Mouse (Mus musculus) gastrocnemius, postnatal 10 days (tissue): ENCODE measurements around the gene Tmem165. TPM values are rescaled to one million over a fixed set of nuclear protein-coding genes. Genes with fewer than 3 reads are reported as not detected.

Source experiments
- DNase-seq: peaks from one replicate; pipeline ENCODE4 v3.0.0; 2021; ENCODE audit warnings: mixed read lengths
- total RNA-seq, 2 experiments: library from RNA; stranded (reverse); gene quantifications; 2 replicates each; pipeline ENCODE4 v1.2.3; 2021

Gene Tmem165
- total RNA-seq, 2 experiments from 2014 or later: 30.6 to 42.7 TPM

GRCm38 (mm10) chr5:76171039-76171438 is 12.6 kb upstream of the Tmem165 start:
- DNase-seq: no peak

DNA sequence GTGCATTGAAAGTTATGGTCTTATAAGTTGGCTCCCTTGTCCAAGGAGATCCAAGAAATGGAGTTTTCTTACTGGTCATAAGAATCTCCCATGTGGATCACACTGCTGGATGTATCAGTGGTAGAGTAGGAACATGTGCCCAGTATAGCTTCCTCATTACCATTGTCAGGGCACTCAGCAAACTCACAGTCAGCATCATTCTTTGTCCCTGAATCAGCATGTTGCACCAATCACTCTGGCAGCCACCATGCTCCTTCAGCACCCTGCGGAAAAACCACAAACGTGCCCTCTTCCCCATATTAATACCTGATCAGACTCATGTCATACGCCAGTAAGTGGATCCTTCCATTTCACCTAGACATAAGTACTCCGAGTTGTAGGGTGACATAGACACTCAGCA is 8.6 kb upstream of the Tmem165 start:
- DNase-seq: no peak

- DNase-seq: no peak
Measured at GRCm38 (mm10) chr5:76176411-76176810, 7.3 kb upstream of the Tmem165 start.

DNA sequence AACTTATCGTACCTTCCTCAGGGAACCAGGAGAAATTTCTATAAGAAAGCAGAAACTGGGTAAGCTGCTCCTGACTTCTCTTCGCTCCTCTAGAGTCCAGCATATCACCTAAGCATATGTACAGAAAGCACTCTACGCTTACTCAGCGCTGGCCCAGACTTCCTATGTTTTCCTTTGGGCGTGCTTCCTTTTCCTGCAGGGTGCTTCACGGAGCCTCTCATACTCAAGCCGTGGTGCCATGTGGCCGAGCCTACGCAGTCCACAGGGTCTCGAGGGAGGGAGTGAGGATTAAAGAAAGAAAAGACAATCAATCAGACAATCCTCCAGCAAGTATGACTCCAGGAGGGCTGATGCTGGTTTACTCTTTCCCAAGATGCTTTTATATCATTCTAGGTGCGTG is 6.8 kb upstream of the Tmem165 start:
- no peak for DNase-seq

- DNase-seq: no peak
Measured at GRCm38 (mm10) chr5:76177664-76178063, 6.0 kb upstream of the Tmem165 start.

GRCm38 (mm10) chr5:76179171-76179570 is 4.5 kb upstream of the Tmem165 start:
- DNase-seq: no peak

DNA sequence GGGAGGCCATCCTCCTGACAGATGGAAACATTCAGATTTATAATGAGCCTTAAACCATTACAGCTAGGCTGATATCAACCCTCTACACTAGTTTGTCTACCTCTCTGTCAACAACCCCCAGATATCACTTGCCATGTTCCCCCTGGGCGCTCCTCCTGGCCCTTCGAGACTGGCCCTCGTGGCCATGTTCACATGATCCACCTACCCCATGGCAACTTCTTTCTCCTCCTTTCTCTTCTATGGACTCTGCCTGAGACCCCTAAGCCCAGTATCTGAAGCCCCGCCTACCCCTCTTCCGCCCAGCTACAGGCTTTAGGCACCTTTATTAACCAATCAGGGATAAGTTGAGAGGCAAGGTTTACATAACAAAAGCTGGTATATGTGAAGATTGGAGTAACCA is 3.9 kb upstream of the Tmem165 start:
- DNase-seq: no peak

GRCm38 (mm10) chr5:76182326-76182725 is 1.4 kb upstream of the Tmem165 start:
- no peak for DNase-seq

- no peak for DNase-seq
Measured at GRCm38 (mm10) chr5:76183043-76183749, 484 bp upstream of the Tmem165 start.

GRCm38 (mm10) chr5:76184286-76185080 is 803 bp downstream of the Tmem165 start:
- peak; percentile 73 for DNase-seq

- no peak for DNase-seq
Measured at GRCm38 (mm10) chr5:76187885-76188284, 4.2 kb downstream of the Tmem165 start.

GRCm38 (mm10) chr5:76190609-76191008 is 6.9 kb downstream of the Tmem165 start:
- DNase-seq: no peak

DNA sequence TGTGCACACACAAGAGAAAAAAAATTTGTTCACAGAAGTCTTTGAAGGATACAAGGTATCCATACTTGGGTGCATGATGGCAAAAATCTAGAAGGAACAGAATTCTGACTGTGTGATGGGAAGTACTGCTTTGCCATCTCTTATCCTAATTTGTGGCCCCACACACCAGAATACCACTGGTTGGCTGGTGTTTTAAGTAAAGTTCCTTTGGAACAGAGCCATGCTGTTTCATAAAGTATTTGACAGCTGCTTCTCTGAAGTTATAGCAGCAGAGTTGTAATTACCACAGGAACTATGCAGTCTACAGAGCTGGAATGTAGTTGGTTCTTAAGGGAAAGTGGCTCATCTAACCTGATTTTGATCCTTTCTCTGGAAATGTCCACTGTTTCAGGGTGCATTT is 9.4 kb downstream of the Tmem165 start:
- DNase-seq: no peak

- DNase-seq: no peak
Measured at GRCm38 (mm10) chr5:76194377-76194945, 10.8 kb downstream of the Tmem165 start.

GRCm38 (mm10) chr5:76199346-76199745 is 15.7 kb downstream of the Tmem165 start:
- no peak for DNase-seq

DNA sequence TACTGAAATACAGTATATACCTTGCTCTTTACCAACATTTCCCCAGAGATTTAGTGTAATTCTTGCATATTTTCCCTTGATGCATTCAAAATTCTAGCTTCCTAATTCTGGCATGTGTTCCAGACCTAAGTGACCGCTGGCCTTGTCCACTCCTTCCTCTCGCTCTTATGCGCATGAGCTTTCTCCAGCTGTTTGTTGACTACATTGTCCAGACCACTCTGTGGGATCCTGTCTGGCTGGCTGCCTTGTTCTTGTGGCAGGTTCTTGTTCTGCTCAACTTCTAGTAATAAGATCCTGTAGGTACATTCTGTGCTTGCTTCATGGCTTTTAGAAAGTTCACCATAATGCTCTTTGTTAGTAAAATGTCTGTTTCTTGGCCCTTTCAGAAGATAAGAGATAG is 19.5 kb downstream of the Tmem165 start:
- DNase-seq: peak; percentile 13

GRCm38 (mm10) chr5:76205886-76206285 is 22.2 kb downstream of the Tmem165 start:
- no peak for DNase-seq

- DNase-seq: no peak
Measured at GRCm38 (mm10) chr5:76208066-76208465, 24.4 kb downstream of the Tmem165 start.

- no peak for DNase-seq
Measured at GRCm38 (mm10) chr5:76216691-76217090, 33.0 kb downstream of the Tmem165 start.

DNA sequence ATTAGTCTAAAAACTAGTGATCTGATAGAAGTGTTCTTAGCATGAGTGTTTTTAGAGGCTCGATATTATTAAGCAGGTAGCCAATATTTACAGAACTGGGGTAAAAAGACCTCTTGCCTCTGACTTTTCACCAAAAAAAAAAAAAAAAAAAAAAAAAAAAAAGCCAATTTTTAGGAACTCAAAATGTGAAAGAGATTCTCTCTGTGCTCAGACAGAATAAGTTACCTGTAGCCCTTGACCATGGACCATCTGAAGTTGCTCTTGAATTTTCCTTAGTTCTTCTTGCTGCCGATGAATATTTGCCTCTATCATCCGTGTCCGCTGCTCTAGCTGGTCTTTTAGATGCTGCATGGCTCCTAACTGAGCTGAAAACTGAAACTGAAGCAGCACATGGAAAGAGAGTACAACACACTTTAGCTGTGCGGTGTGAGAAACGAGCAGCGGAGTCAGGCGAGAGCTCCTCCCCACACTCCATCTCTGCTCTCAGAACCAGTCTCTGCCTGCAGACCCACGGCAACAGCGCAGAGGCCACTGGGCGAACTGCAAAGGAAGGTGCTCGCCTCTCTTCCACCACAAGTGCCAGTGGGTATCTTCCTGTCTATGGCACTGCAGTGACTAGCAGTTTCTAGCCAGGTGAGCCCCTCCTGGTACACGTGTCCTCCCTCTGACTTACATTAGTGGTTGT is 47.6 kb downstream of the Tmem165 start:
- no peak for DNase-seq

DNA sequence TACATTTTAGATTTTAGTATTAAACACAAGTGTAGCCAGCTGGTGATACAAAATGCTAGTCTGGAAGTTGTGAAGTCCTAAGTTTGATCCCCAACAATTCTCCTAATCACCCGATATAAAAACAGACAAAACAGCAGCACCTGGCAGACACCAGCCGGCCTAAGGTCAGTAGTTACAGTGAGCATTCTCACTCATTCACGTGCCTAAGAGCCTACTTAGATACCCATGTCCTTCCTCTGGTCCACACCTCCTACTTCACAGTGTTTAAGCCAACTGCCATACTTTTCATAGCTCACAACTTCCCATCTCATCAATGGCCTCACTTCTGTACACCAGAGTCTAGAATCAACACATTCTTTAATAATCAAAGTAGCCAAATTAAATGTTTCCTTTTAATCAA is 59.6 kb downstream of the Tmem165 start:
- no peak for DNase-seq

GRCm38 (mm10) chr5:76243929-76244328 is 60.2 kb downstream of the Tmem165 start:
- no peak for DNase-seq

- no peak for DNase-seq
Measured at GRCm38 (mm10) chr5:76244430-76244829, 60.8 kb downstream of the Tmem165 start.
